Mouse (Mus musculus): ENCODE data around the gene Tbc1d4.
"Not testable (repeated sequence)": the region's sequence is repeated elsewhere in the genome, so short reads cannot be mapped to it uniquely, and the experiment has no call there.

Gene Tbc1d4

GRCm38 (mm10) chr14:101594001-101594400, 15.0 kb downstream of the Tbc1d4 start:
- DNase-seq, result no peak

GRCm38 (mm10) chr14:101593340-101593739, 15.7 kb downstream of the Tbc1d4 start:
- no peak for DNase-seq

- peak; percentile 65 for DNase-seq
Observed at GRCm38 (mm10) chr14:101591101-101591500, 17.9 kb downstream of the Tbc1d4 start.

- DNase-seq, result not testable (repeated sequence)
Observed at GRCm38 (mm10) chr14:101588209-101588991, 20.6 kb downstream of the Tbc1d4 start.

- DNase-seq, result not testable (repeated sequence)
Observed at GRCm38 (mm10) chr14:101587366-101588040, 21.5 kb downstream of the Tbc1d4 start.

DNA sequence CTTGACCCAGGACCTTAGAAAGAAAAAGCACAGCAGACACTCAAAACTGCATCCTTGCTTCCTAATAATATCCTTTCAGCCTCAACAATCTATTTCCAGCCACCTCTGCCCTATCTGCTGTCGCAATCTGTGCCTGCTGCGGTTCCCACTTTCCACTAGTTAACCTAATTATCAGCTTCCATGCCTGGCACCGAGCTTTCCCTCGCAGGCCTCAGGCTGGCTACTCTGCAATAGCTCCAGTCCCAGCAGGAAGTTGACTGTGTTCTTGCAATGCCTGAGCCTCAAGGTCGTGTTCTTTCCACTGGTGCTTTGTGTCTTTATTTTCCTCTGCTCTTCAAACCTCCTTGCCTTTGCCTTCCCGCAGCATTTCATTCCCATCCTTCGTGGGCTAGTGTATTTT, 22.9 kb downstream of the Tbc1d4 start:
- DNase-seq, result peak; percentile 54

DNA sequence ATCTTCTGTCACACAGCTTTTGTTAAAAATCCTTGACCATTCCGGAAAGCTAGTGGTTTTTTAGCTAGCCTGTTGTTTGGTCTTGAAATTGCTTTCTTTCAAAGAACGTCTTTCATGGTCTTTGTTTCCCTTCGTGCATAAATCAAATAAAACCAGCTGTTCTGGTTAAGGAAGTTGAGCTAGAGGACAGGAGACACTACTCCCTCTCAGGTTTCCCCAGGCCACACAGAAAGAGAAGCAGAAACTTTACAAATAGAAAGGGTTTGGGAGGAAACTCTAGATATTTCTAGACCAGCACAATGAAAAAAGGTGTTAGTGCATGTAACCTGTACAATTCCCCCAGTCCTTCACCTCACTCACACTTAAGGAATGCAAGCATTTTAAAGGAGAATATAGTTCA, 33.3 kb downstream of the Tbc1d4 start:
- no peak for DNase-seq

- no peak for DNase-seq
Observed at GRCm38 (mm10) chr14:101574536-101574935, 34.5 kb downstream of the Tbc1d4 start.

GRCm38 (mm10) chr14:101573107-101573614, 35.8 kb downstream of the Tbc1d4 start:
- DNase-seq, result no peak

- peak; percentile 51 for DNase-seq
Observed at GRCm38 (mm10) chr14:101568828-101569227, 40.2 kb downstream of the Tbc1d4 start.

DNA sequence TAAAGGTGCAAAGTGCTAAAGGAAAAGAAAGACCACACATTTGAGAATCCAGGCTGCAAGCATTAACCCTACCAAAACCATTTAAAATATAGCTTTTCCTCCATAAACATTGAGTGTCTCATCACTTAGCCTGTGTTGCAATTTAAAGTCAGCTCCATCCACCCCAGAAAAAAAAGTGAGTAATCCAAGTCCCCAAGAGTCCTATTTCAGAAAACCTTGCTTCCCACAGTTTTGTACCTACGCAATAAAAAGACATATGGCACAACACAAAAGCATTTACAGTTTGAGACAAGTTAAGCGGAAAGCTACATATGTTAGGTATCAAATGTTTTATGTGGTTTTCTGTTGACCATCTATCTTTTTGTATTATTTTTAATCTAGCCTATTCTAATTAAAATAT, 42.3 kb downstream of the Tbc1d4 start:
- DNase-seq, result no peak

- DNase-seq, result no peak
Observed at GRCm38 (mm10) chr14:101565661-101566060, 43.3 kb downstream of the Tbc1d4 start.

DNA sequence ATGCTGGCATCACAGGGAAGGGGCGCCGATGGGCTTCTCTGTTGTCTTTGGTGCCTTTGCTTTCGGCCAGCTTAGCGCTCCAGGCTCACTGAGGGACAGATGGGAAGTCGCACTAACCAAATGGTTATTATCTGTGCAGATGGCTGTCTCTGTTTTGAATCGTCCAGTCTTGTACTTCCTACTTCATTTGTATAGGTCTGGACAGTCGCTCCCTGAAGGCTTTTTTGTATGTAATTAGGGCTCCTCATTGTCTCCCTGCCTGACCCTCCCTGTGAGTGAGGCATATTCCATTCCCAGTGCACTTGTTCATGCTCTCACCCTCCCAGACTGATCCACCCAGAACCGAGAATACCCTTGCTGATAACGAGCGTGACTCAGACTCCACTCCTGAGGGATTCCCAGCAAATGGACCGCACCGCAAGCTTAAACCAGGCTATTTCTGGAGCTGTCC, 47.7 kb downstream of the Tbc1d4 start:
- DNase-seq, result peak; percentile 78

- DNase-seq, result no peak
Observed at GRCm38 (mm10) chr14:101559446-101559845, 49.5 kb downstream of the Tbc1d4 start.

- no peak for DNase-seq
Observed at GRCm38 (mm10) chr14:101548885-101549573, 60.0 kb downstream of the Tbc1d4 start.

GRCm38 (mm10) chr14:101541863-101542262, 67.1 kb downstream of the Tbc1d4 start:
- DNase-seq, result no peak

DNA sequence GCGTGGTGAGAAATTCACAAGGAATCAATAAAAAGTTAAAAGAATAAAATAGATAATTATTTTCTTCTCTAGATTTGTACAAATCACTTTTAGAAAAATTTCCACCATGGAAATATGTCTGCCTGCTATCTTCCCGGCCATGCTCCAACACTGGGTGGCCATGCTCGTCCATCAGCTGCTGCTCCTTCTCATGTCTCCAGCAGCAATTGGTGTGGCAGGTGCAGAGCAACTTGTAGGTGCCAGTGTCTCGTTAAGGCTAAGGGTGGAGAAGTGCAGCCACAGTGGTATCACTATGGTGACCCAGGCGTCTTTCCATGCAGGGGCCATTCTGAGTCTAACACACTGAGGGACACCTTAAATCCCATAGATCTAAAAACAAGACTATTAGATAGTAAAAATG, 67.8 kb downstream of the Tbc1d4 start:
- no peak for DNase-seq

DNA sequence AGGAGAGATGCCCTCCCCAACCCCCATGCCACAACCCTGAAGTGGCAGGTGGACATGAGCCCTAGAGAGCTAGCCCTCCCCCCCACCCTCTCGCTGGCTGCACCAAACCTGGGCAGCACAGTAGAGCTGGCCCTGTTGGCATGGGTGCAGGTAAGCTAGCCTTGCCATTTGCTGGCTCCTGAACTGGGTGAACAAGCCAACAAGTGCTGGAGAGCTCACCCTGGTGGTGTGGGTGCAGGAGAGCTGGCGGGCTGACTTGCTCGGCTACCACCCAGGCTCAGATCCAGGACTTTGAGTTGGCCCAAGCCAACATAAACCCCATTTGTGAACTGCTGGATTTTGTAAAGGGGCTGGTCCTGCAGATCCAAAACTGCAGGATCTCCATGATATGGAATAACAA, 68.5 kb downstream of the Tbc1d4 start:
- peak; percentile 40 for DNase-seq

GRCm38 (mm10) chr14:101537906-101538305, 71.1 kb downstream of the Tbc1d4 start:
- peak; percentile 63 for DNase-seq

DNA sequence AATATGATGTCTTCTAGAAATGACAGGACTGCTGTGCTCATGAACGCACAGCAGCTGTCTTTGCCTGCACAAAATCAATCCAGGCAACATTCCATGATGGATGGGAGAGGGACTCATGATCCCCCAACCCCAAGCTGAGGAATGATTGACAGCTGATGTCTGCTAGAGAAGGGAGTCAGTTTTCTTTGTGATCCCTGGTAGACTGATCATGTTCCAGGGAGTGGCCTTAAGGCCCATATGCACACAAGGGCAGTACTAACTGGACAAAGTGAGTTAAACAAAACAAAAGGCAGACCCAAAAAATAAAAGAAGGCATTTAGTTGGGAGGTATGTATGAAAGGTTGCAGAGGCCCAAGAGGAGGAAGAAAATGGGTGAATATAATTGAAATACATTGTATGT, 71.6 kb downstream of the Tbc1d4 start:
- DNase-seq, result no peak

DNA sequence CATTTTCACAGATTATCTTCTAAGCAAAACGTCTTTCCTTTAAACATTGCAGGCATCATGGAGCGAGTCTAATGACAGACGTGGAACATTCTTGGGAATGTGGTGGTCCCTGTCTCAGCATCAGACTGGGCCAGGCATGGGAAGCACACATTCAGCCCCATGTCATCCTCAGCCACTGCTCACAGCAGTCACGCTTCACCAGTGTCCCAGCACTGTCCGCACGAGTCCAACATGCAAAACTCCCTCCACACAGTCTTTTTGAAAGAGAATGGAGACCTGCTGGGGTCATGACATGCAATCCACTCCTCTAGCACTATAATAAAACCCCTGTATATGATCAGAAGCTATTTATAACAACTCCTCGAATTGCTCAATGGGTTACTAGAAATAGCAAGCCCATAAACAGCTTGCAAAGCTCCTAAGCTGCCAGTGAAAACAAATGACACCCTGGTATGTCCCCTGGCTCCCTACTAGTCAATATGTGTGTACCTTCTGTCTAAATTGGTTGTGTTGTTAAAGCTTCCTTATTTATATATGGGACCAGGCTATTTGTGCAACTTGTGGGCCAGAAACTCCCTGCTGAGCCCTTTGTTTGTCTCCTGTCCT, 76.8 kb downstream of the Tbc1d4 start:
- no peak for DNase-seq

- no peak for DNase-seq
Observed at GRCm38 (mm10) chr14:101530455-101530854, 78.5 kb downstream of the Tbc1d4 start.

DNA sequence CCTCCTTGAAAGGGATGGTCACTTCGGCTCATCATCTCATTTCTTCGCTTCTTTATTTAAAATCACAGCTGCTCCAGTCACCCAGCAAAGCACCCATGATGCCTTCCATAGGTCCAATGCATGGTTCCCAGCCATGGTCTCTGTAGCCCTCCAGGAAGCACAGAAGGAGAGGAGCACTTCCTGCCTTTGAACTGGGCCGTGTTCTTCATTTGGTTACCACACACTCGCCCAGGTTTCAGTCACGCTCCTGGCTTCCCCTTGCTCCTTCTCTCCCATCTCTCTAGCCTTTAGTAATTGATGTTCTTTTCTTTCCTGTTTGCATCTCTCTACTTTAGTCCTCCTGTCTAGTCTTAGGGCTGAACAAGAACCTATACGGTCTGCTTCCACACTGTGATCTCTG, 79.8 kb downstream of the Tbc1d4 start:
- no peak for DNase-seq
